Mouse (Mus musculus) inflammation-experienced regulatory T-cells, adult 6 months (primary cell): ENCODE measurements around the gene Olfr15. TPM values are rescaled to one million over a fixed set of nuclear protein-coding genes. Genes with fewer than 3 reads are reported as not detected.

Source experiments
- ATAC-seq: one replicate; pipeline ENCODE4 v1.8.0; 2017
- polyA plus RNA-seq, 3 experiments: library from polyadenylated mRNA; unstranded; fragments of 100-300 nt; shearing (Covaris generic); gene quantifications; one replicate each; pipeline ENCODE4 v1.2.1; 2017

Olfr15 gene
- polyA plus RNA-seq, 3 experiments from 2014 or later: not detected

- ATAC-seq: no peak
Observed at GRCm38 (mm10) chr16:3876346-3876745, 45.7 kb downstream of the Olfr15 start.

- peak; percentile 96 for ATAC-seq
Observed at GRCm38 (mm10) chr16:3884201-3885064, 53.8 kb downstream of the Olfr15 start, which contains the start of the genes Zfp597 and Gm20695. TSS of gene Zfp597 (minus strand) at chr16:3884561. TSS of gene Gm20695 (plus strand) at chr16:3884648.

GRCm38 (mm10) chr16:3885065-3885670, 54.5 kb downstream of the Olfr15 start:
- ATAC-seq: no peak

GRCm38 (mm10) chr16:3891621-3892295, 61.1 kb downstream of the Olfr15 start:
- no peak for ATAC-seq

GRCm38 (mm10) chr16:3893739-3894138, 63.1 kb downstream of the Olfr15 start:
- ATAC-seq: no peak

Other genes with a start within 250 kb of the Olfr15 start
- under 1 TPM in 1 of 3 experiments, not detected in 2; 0.13 TPM for gene Olfr161, start 239.8 kb upstream of the Olfr15 start, polyA plus RNA-seq
- not detected for gene Mefv, start 112.8 kb upstream of the Olfr15 start, polyA plus RNA-seq
- gene Zfp263, start 86.8 kb upstream of the Olfr15 start, polyA plus RNA-seq: 100 to 1,000 TPM in 1 of 3 experiments, 10 to 100 TPM in 2; 72.2 to 148 (median 96.6) TPM
- under 1 TPM; 0.48 to 0.80 (median 0.52) TPM for gene Zfp174, start 16.4 kb downstream of the Olfr15 start, polyA plus RNA-seq
- 100 to 1,000 TPM; 106 to 119 (median 107) TPM for gene Naa60, start 41.5 kb downstream of the Olfr15 start, polyA plus RNA-seq
- gene Zfp597, start 53.7 kb downstream of the Olfr15 start, polyA plus RNA-seq: 10 to 100 TPM; 11.4 to 14.1 (median 12.6) TPM
- gene Gm20695, start 53.8 kb downstream of the Olfr15 start, polyA plus RNA-seq: 1 to 10 TPM; 3.2 to 5.6 (median 3.9) TPM
- 10 to 100 TPM in 1 of 3 experiments, 1 to 10 TPM in 2; 7.4 to 11.7 (median 9.6) TPM for gene 1700037C18Rik, start 77.8 kb downstream of the Olfr15 start, polyA plus RNA-seq
- 10 to 100 TPM; 24.9 to 44.3 (median 33.9) TPM for gene Cluap1, start 77.9 kb downstream of the Olfr15 start, polyA plus RNA-seq
- gene Nlrc3, start 145.8 kb downstream of the Olfr15 start, polyA plus RNA-seq: 10 to 100 TPM; 58.8 to 82.4 (median 67.8) TPM
- 10 to 100 TPM; 15.0 to 28.4 (median 15.6) TPM for gene Slx4, start 172.9 kb downstream of the Olfr15 start, polyA plus RNA-seq
- gene Dnase1, start 206.1 kb downstream of the Olfr15 start, polyA plus RNA-seq: 10 to 100 TPM in 1 of 3 experiments, 1 to 10 TPM in 2; 2.8 to 10.9 (median 5.0) TPM
- 10 to 100 TPM; 56.4 to 82.6 (median 68.1) TPM for gene Trap1, start 246.9 kb downstream of the Olfr15 start, polyA plus RNA-seq